Mouse (Mus musculus): ENCODE data around the gene Rimbp2.

The Rimbp2 gene

GRCm38 (mm10) chr5:128932776-128933175, 20.5 kb downstream of the Rimbp2 start:
- no peak for DNase-seq (ENCODE audit: low spot score in 2 of 2)

- DNase-seq (ENCODE audit: low spot score in 2 of 2): no peak
Measured at GRCm38 (mm10) chr5:128925073-128925472, 28.2 kb downstream of the Rimbp2 start.

- DNase-seq (ENCODE audit: low spot score in 2 of 2): no peak
Measured at GRCm38 (mm10) chr5:128920112-128920511, 33.2 kb downstream of the Rimbp2 start.

GRCm38 (mm10) chr5:128917116-128917959, 35.9 kb downstream of the Rimbp2 start:
- no peak for DNase-seq (ENCODE audit: low spot score in 2 of 2)

GRCm38 (mm10) chr5:128913820-128914219, 39.5 kb downstream of the Rimbp2 start:
- DNase-seq (ENCODE audit: low spot score in 2 of 2): no peak

GRCm38 (mm10) chr5:128912374-128912773, 40.9 kb downstream of the Rimbp2 start:
- DNase-seq (ENCODE audit: low spot score in 2 of 2): no peak

GRCm38 (mm10) chr5:128911593-128911992, 41.7 kb downstream of the Rimbp2 start:
- DNase-seq (ENCODE audit: low spot score in 2 of 2): no peak

GRCm38 (mm10) chr5:128904113-128904512, 49.2 kb downstream of the Rimbp2 start:
- DNase-seq (ENCODE audit: low spot score in 2 of 2): no peak

- DNase-seq (ENCODE audit: low spot score in 2 of 2): no peak
Measured at GRCm38 (mm10) chr5:128903120-128903519, 50.2 kb downstream of the Rimbp2 start.

GRCm38 (mm10) chr5:128899971-128900370, 53.3 kb downstream of the Rimbp2 start:
- DNase-seq (ENCODE audit: low spot score in 2 of 2): no peak

- DNase-seq (ENCODE audit: low spot score in 2 of 2): no peak
Measured at GRCm38 (mm10) chr5:128894921-128895320, 58.4 kb downstream of the Rimbp2 start.

- no peak for DNase-seq (ENCODE audit: low spot score in 2 of 2)
Measured at GRCm38 (mm10) chr5:128887546-128887945, 65.7 kb downstream of the Rimbp2 start.

- DNase-seq (ENCODE audit: low spot score in 2 of 2): no peak
Measured at GRCm38 (mm10) chr5:128884320-128884719, 69.0 kb downstream of the Rimbp2 start.

GRCm38 (mm10) chr5:128879092-128879491, 74.2 kb downstream of the Rimbp2 start:
- no peak for DNase-seq (ENCODE audit: low spot score in 2 of 2)

- no peak for DNase-seq (ENCODE audit: low spot score in 2 of 2)
Measured at GRCm38 (mm10) chr5:128877425-128878035, 75.8 kb downstream of the Rimbp2 start.

- no peak for DNase-seq (ENCODE audit: low spot score in 2 of 2)
Measured at GRCm38 (mm10) chr5:128871706-128872105, 81.6 kb downstream of the Rimbp2 start.

GRCm38 (mm10) chr5:128866811-128867210, 86.5 kb downstream of the Rimbp2 start:
- DNase-seq (ENCODE audit: low spot score in 2 of 2): no peak

GRCm38 (mm10) chr5:128866291-128866690, 87.0 kb downstream of the Rimbp2 start:
- no peak for DNase-seq (ENCODE audit: low spot score in 2 of 2)

GRCm38 (mm10) chr5:128863497-128863896, 89.8 kb downstream of the Rimbp2 start:
- no peak for DNase-seq (ENCODE audit: low spot score in 2 of 2)

- no peak for DNase-seq (ENCODE audit: low spot score in 2 of 2)
Measured at GRCm38 (mm10) chr5:128860907-128861306, 92.4 kb downstream of the Rimbp2 start.

GRCm38 (mm10) chr5:128852791-128853190, 100.5 kb downstream of the Rimbp2 start:
- DNase-seq (ENCODE audit: low spot score in 2 of 2): no peak

- DNase-seq (ENCODE audit: low spot score in 2 of 2): no peak
Measured at GRCm38 (mm10) chr5:128847806-128848205, 105.5 kb downstream of the Rimbp2 start.

- no peak for DNase-seq (ENCODE audit: low spot score in 2 of 2)
Measured at GRCm38 (mm10) chr5:128846433-128847040, 106.7 kb downstream of the Rimbp2 start.
